Mouse (Mus musculus): ENCODE measurements around the gene Plekhg3. TPM values are rescaled to one million over a fixed set of nuclear protein-coding genes. Genes with fewer than 3 reads are reported as not detected.

Plekhg3 gene
- total RNA-seq, 2 experiments from 2014 or later, result 3.8 to 4.8 TPM

DNA sequence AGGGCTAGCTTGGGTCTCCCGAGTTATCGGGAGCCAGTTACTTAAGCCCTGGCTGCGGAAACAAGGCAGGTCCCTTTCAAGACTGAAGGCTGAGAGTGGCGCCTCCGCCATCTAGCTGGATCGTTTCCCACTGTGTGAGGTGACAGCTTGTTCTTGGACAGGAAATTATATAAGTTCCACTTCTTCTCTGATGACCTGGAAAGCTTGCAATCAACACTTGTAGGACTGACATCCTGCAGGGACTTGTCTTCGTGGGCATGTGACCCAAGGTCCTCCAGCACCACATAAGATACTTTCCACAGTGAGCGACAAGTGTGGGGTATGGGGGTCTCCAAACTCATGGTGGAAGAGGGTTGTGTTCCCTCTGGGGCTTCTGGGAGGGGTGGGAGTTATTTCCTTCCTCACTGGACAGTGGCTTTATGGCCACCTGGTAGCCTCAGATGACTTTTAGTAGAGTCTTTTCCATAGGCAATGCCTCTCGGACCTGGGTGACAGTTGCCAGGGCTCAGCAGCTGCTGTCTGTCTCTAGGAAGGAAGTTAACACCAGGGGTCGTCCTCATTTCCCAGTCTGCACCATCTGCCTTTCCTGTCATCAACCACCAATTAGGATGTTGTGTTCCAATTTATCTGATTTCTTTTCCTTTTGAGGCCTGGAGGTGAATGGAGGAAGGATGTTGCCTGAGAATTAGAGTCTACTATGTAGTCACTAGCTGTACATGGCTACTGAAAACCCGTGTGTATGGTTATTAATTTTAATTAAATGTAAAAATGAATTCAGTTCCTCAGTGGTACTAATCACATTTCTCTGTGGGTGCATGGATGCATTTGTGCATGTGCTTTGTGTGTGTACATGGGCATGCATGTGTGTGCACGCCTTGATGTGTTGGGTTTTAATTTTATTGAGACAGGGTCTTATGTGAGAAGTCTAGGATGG lies 11.5 kb upstream of the Plekhg3 start:
- DNase-seq (ENCODE audit: extremely low spot score in 1 of 2, low spot score in 2 of 2), result no peak
- intact Hi-C loops (cut with DNase I), result no loop called here

DNA sequence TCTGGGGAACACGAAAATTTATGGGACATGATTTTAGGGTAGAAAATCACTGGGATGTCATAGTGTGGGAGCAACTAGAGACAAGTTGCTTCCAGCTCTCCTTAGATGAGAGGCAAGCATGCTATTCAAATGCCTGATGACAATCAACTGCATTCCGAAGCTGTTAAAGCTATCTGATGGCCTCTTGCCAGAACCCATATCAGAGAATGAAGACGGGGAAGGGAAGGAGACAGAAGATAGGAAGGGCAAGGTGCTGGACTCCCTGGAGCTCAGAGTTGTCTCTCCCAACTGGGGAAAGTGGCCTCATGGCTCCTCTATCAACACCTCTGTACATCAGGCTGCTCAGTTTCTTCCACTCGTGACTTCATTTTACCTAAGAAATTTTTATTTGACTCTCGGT lies 7.0 kb upstream of the Plekhg3 start:
- no peak for DNase-seq (ENCODE audit: extremely low spot score in 1 of 2, low spot score in 2 of 2)
- intact Hi-C loops (cut with DNase I), result no loop called here

- intact Hi-C loops (cut with DNase I), result no loop called here
- no peak for DNase-seq (ENCODE audit: extremely low spot score in 1 of 2, low spot score in 2 of 2)
These were observed 5.8 kb upstream of the Plekhg3 start for GRCm38 (mm10) chr12:76524915-76525314.

- DNase-seq (ENCODE audit: extremely low spot score in 1 of 2, low spot score in 2 of 2), result no peak
- intact Hi-C loops (cut with DNase I), result no loop called here
These were observed 3.3 kb upstream of the Plekhg3 start for GRCm38 (mm10) chr12:76527245-76527881.

DNA sequence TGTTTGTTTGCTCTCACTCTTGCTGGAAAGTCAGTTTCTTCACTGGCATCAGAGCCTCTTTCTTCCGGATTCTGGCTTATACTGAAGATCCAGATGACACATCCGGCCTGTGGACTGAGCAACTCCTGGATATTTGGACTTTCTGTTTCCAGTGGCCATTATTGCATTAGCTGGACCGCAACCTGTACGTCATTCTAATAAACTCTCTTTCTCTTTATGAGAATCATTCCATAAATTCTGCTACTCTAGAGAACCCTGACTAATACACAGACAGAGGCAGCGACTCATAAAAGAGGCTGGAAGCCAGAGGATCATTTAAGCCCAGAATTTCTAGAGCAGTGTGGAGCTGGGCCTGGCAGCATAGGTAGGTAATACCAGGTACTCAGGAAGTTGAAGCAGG lies 1.9 kb upstream of the Plekhg3 start:
- intact Hi-C loops (cut with DNase I), result no loop called here
- no peak for DNase-seq (ENCODE audit: extremely low spot score in 1 of 2, low spot score in 2 of 2)

- no peak for DNase-seq (ENCODE audit: extremely low spot score in 1 of 2, low spot score in 2 of 2)
- intact Hi-C loops (cut with DNase I), result no loop called here
These were observed 1.6 kb downstream of the Plekhg3 start for GRCm38 (mm10) chr12:76531986-76532925.

- intact Hi-C loops (cut with DNase I), result no loop called here
- DNase-seq (ENCODE audit: extremely low spot score in 1 of 2, low spot score in 2 of 2), result no peak
These were observed 2.3 kb downstream of the Plekhg3 start for GRCm38 (mm10) chr12:76532926-76533376.

DNA sequence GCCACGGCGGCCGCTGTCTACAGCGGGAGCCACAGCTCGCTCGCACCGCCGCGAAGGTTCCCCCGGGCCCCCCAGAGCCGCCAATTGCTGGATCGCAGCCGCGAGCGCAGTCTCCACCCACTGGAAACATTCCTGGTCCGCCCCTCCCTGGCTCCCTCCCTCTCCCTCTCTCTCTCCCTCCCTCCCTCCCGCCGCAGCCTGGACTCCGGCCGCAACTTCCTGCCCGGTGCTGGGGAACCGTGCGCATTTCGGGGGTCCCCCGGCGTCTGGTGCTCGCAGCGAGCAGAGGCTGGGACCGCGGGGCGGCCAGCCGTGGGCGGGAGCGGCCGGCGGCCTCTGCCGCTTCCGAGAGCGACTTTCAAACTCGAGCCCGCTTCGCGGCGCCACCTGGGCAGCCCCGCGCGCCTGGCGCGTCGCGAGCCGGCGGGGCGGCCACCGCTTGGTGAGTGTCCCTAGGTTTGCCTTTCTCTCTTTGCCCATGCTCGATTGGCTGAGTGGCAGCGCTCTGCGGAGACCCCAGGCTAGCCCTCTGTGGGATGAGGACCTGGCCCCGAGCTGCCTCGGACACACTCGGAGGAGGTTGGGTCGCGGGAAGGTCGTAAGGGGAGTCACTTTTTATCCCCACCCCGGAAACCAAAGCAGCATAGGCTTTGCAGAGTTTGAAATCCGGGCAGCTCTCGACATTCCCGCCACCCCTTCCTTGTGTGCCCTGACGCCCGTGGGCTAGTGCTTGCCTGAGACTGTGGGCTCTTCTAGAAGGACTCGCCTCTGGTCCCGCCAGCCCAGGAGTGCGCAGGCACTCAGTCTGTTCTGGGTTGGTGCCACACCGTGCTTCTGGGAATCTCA lies 2.9 kb downstream of the Plekhg3 start:
- peak in 1 of 2 experiments; percentile 77 for DNase-seq (ENCODE audit: extremely low spot score in 1 of 2, low spot score in 2 of 2)
- intact Hi-C loops (cut with DNase I), result no loop called here

GRCm38 (mm10) chr12:76534233-76534632 lies 3.5 kb downstream of the Plekhg3 start:
- no peak for DNase-seq (ENCODE audit: extremely low spot score in 1 of 2, low spot score in 2 of 2)
- intact Hi-C loops (cut with DNase I), result no loop called here

DNA sequence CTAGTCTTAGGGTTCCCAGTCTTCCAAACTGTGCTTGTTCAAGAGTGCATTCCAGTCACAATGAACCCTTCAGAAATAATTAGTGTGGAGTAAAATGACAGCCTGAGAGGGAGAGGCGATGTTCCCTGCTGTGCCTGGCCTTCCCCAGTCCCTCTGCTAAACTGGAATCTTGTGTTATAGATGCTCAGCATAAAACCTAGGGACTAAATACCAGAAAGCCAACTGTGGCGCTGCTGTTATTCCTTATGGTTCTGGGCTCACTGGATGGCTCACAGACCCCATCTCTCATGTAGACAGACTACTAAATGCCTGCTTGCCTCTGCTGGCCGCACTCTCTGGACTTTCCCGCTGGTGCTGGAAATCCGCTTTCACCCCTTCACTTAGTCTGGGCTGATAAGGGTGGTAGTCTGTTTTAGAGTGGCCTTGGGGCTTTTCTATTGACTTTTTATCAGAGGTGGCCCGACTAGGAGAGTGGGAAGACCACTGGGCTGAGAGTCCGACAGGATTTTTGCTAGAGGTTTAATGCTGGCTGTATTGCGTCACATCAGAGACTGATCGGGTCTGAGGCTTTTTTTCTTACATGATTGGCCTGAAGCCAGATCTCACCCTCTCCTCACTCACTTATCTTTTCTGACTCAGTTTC lies 4.1 kb downstream of the Plekhg3 start:
- intact Hi-C loops (cut with DNase I), result no loop called here

DNA sequence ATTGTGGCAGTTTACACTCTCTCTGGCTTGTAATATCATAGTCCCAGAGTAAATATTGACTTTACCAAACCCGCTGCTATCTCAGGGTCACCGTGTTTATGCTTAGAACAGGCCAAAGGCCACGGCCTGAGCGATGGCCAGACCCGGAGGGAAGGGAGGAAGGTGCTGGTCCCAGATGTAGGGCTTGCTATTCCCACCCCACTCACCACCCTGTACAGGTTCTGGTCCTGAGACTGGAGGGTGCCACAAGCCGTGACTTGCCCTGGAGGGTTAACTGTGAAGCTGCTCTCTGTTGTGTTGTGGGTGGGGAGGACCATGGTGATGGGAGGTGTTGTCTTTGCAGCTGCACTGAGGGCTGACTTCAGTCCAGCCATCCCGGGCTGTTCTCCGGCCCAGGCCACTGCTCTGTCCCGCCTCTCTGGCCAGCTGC lies 4.8 kb downstream of the Plekhg3 start:
- DNase-seq (ENCODE audit: extremely low spot score in 1 of 2, low spot score in 2 of 2), result no peak
- intact Hi-C loops (cut with DNase I), result no loop called here

More for the DNA sequence above, 4.1 kb downstream of the Plekhg3 start:
- no peak for DNase-seq (ENCODE audit: extremely low spot score in 1 of 2, low spot score in 2 of 2)

GRCm38 (mm10) chr12:76536591-76537153 lies 6.0 kb downstream of the Plekhg3 start:
- intact Hi-C loops (cut with DNase I), result no loop called here
- no peak for DNase-seq (ENCODE audit: extremely low spot score in 1 of 2, low spot score in 2 of 2)

DNA sequence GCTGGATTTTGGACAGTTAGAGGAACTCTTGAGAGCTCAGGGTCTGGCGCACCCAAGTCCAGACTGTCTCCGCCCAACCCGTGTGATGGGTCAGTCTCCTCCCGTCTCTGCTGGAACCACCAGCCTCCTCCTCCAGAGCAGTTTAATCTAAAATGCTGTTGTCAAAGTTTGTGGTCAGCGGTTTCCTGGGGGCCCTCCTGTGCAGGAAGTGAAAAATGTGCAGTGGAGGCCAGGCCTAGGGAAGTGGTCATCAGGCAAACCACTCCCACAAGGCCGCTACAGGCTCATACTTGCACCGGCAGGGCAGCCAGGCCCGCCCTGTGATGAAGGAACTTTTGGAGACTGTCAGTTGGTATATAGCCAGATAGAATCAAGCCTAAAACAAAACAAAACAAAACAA lies 6.7 kb downstream of the Plekhg3 start:
- DNase-seq (ENCODE audit: extremely low spot score in 1 of 2, low spot score in 2 of 2), result peak in 1 of 2 experiments; percentile 55
- intact Hi-C loops (cut with DNase I), result no loop called here

DNA sequence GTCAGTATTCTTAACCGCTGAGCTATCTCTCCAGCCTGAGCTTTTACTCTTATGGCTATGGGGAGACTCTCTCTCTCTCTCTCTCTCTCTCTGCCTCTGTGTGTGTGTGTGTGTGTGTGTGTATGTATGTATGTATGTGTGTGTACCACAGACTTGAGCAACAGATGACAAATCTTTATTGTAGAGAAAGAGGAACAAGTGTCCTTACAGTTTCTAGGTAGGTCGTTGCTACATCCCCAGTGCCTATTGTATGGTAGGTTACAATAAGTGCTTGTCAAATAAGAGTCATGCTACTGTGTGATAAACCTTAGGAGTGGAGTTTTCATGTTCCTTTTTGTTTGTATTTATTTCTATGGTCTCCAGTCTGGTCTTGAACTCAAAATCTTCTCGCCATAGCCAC lies 9.5 kb downstream of the Plekhg3 start:
- intact Hi-C loops (cut with DNase I), result no loop called here
- DNase-seq (ENCODE audit: extremely low spot score in 1 of 2, low spot score in 2 of 2), result no peak

GRCm38 (mm10) chr12:76540701-76541221 lies 10.1 kb downstream of the Plekhg3 start:
- DNase-seq (ENCODE audit: extremely low spot score in 1 of 2, low spot score in 2 of 2), result no peak
- intact Hi-C loops (cut with DNase I), result no loop called here

- DNase-seq (ENCODE audit: extremely low spot score in 1 of 2, low spot score in 2 of 2), result no peak
- intact Hi-C loops (cut with DNase I), result no loop called here
These were observed 10.8 kb downstream of the Plekhg3 start for GRCm38 (mm10) chr12:76541475-76541874.

GRCm38 (mm10) chr12:76541879-76542278 lies 11.2 kb downstream of the Plekhg3 start:
- intact Hi-C loops (cut with DNase I), result no loop called here
- no peak for DNase-seq (ENCODE audit: extremely low spot score in 1 of 2, low spot score in 2 of 2)

All from left cerebral cortex, postnatal 10 days (tissue).